Mouse (Mus musculus): Measurements from ENCODE around the gene Hint1. TPM values are rescaled to one million over a fixed set of nuclear protein-coding genes. Genes with fewer than 3 reads are reported as not detected.
"Not testable (repeated sequence)": the region's sequence is repeated elsewhere in the genome, so short reads cannot be mapped to it uniquely, and the experiment has no call there.

Gene Hint1
- polyA plus RNA-seq, 1 experiment from 2014 or later = 685 TPM

GRCm38 (mm10) chr11:54884197-54884828 is 18.1 kb downstream of the Hint1 start:
- Histone ChIP-seq H3K9me3 (ENCODE audit: control insufficient read depth, low read length) (no peaks in the 10 kb centered on the region), H3K36me3 (ENCODE audit: control insufficient read depth, insufficient read depth) (no peaks in the 10 kb centered on the region), H3K9ac (replicated peaks; ENCODE audit: low read depth, low read length) (no peak overlapping the region), H3K4me1 (replicated peaks; ENCODE audit: control insufficient read depth, insufficient read depth, low read length) (no peaks in the 10 kb centered on the region), H3K27ac (ENCODE audit: low read length) (no peak overlapping the region), H3K4me2 (ENCODE audit: low read length) (no peak overlapping the region), H3K27me3 (replicated peaks; ENCODE audit: control insufficient read depth, insufficient read depth, low read length) (no peaks in the 10 kb centered on the region), H3K4me3 (replicated peaks; ENCODE audit: low read length) (no peak overlapping the region)
- ATAC-seq = no peak
- 85% methylated on average over 5 of the region's 5 CpGs for WGBS

GRCm38 (mm10) chr11:54884937-54885336 is 18.8 kb downstream of the Hint1 start:
- Histone ChIP-seq H3K36me3 (ENCODE audit: control insufficient read depth, insufficient read depth) (no peaks in the 10 kb centered on the region), H3K27ac (ENCODE audit: low read length) (no peak overlapping the region), H3K4me2 (ENCODE audit: low read length) (no peak overlapping the region), H3K27me3 (replicated peaks; ENCODE audit: control insufficient read depth, insufficient read depth, low read length) (no peaks in the 10 kb centered on the region), H3K9me3 (ENCODE audit: control insufficient read depth, low read length) (no peaks in the 10 kb centered on the region), H3K9ac (replicated peaks; ENCODE audit: low read depth, low read length) (no peak overlapping the region), H3K4me3 (replicated peaks; ENCODE audit: low read length) (no peak overlapping the region), H3K4me1 (replicated peaks; ENCODE audit: control insufficient read depth, insufficient read depth, low read length) (no peaks in the 10 kb centered on the region)
- ATAC-seq = no peak
- WGBS = 48% methylated on average over 5 of the region's 5 CpGs

GRCm38 (mm10) chr11:54885406-54885805 is 19.2 kb downstream of the Hint1 start:
- H3K36me3 ChIP-seq (ENCODE audit: control insufficient read depth, insufficient read depth) = no peaks in the 10 kb centered on the region
- no peak overlapping the region for H3K27ac ChIP-seq (ENCODE audit: low read length)
- no peak overlapping the region for H3K4me3 ChIP-seq (replicated peaks; ENCODE audit: low read length)
- H3K4me1 ChIP-seq (replicated peaks; ENCODE audit: control insufficient read depth, insufficient read depth, low read length) = no peaks in the 10 kb centered on the region
- ATAC-seq = no peak
- WGBS = 92% methylated on average over 2 of the region's 2 CpGs
- H3K27me3 ChIP-seq (replicated peaks; ENCODE audit: control insufficient read depth, insufficient read depth, low read length) = no peaks in the 10 kb centered on the region
- H3K4me2 ChIP-seq (ENCODE audit: low read length) = no peak overlapping the region
- H3K9ac ChIP-seq (replicated peaks; ENCODE audit: low read depth, low read length) = no peak overlapping the region
- no peaks in the 10 kb centered on the region for H3K9me3 ChIP-seq (ENCODE audit: control insufficient read depth, low read length)

- 81% methylated on average over 6 of the region's 6 CpGs for WGBS
Observed at GRCm38 (mm10) chr11:54887927-54888326, 21.7 kb downstream of the Hint1 start.

GRCm38 (mm10) chr11:54891341-54891740 is 25.2 kb downstream of the Hint1 start:
- no peak overlapping the region for H3K4me2 ChIP-seq (ENCODE audit: low read length)
- no peaks in the 10 kb centered on the region for H3K27me3 ChIP-seq (replicated peaks; ENCODE audit: control insufficient read depth, insufficient read depth, low read length)
- WGBS = 81% methylated on average over 5 of the region's 5 CpGs
- H3K4me3 ChIP-seq (replicated peaks; ENCODE audit: low read length) = no peak overlapping the region
- no peak for ATAC-seq
- H3K9me3 ChIP-seq (ENCODE audit: control insufficient read depth, low read length) = no peaks in the 10 kb centered on the region
- H3K27ac ChIP-seq (ENCODE audit: low read length) = no peak overlapping the region
- H3K4me1 ChIP-seq (replicated peaks; ENCODE audit: control insufficient read depth, insufficient read depth, low read length) = no peaks in the 10 kb centered on the region
- H3K9ac ChIP-seq (replicated peaks; ENCODE audit: low read depth, low read length) = no peak overlapping the region
- no peaks in the 10 kb centered on the region for H3K36me3 ChIP-seq (ENCODE audit: control insufficient read depth, insufficient read depth)

More at GRCm38 (mm10) chr11:54887927-54888326, 21.7 kb downstream of the Hint1 start:
- Histone ChIP-seq H3K4me1 (replicated peaks; ENCODE audit: control insufficient read depth, insufficient read depth, low read length) (no peaks in the 10 kb centered on the region), H3K27ac (ENCODE audit: low read length) (no peak overlapping the region), H3K9me3 (ENCODE audit: control insufficient read depth, low read length) (no peaks in the 10 kb centered on the region), H3K9ac (replicated peaks; ENCODE audit: low read depth, low read length) (no peak overlapping the region), H3K27me3 (replicated peaks; ENCODE audit: control insufficient read depth, insufficient read depth, low read length) (no peaks in the 10 kb centered on the region), H3K4me3 (replicated peaks; ENCODE audit: low read length) (no peak overlapping the region), H3K4me2 (ENCODE audit: low read length) (no peak overlapping the region), H3K36me3 (ENCODE audit: control insufficient read depth, insufficient read depth) (no peaks in the 10 kb centered on the region)
- no peak for ATAC-seq

GRCm38 (mm10) chr11:54892091-54892490 is 25.9 kb downstream of the Hint1 start:
- Histone ChIP-seq H3K36me3 (ENCODE audit: control insufficient read depth, insufficient read depth) (no peaks in the 10 kb centered on the region), H3K4me3 (replicated peaks; ENCODE audit: low read length) (no peak overlapping the region), H3K4me1 (replicated peaks; ENCODE audit: control insufficient read depth, insufficient read depth, low read length) (no peaks in the 10 kb centered on the region), H3K4me2 (ENCODE audit: low read length) (no peak overlapping the region), H3K27ac (ENCODE audit: low read length) (no peak overlapping the region), H3K9me3 (ENCODE audit: control insufficient read depth, low read length) (no peaks in the 10 kb centered on the region), H3K27me3 (replicated peaks; ENCODE audit: control insufficient read depth, insufficient read depth, low read length) (no peaks in the 10 kb centered on the region), H3K9ac (replicated peaks; ENCODE audit: low read depth, low read length) (no peak overlapping the region)
- no peak for ATAC-seq
- WGBS = 68% methylated on average over 7 of the region's 7 CpGs

GRCm38 (mm10) chr11:54894589-54894988 is 28.4 kb downstream of the Hint1 start:
- no peaks in the 10 kb centered on the region for H3K27me3 ChIP-seq (replicated peaks; ENCODE audit: control insufficient read depth, insufficient read depth, low read length)
- no peak overlapping the region for H3K9ac ChIP-seq (replicated peaks; ENCODE audit: low read depth, low read length)
- H3K4me3 ChIP-seq (replicated peaks; ENCODE audit: low read length) = no peak overlapping the region
- H3K36me3 ChIP-seq (ENCODE audit: control insufficient read depth, insufficient read depth) = no peaks in the 10 kb centered on the region
- H3K9me3 ChIP-seq (ENCODE audit: control insufficient read depth, low read length) = no peaks in the 10 kb centered on the region
- H3K4me1 ChIP-seq (replicated peaks; ENCODE audit: control insufficient read depth, insufficient read depth, low read length) = no peaks in the 10 kb centered on the region
- no peak for ATAC-seq
- WGBS = 65% methylated on average over 9 of the region's 9 CpGs
- no peak overlapping the region for H3K4me2 ChIP-seq (ENCODE audit: low read length)
- H3K27ac ChIP-seq (ENCODE audit: low read length) = no peak overlapping the region

- not testable (repeated sequence) for H3K4me1 ChIP-seq (replicated peaks; ENCODE audit: control insufficient read depth, insufficient read depth, low read length); H3K27me3 ChIP-seq (replicated peaks; ENCODE audit: control insufficient read depth, insufficient read depth, low read length); H3K9me3 ChIP-seq (ENCODE audit: control insufficient read depth, low read length); H3K4me2 ChIP-seq (ENCODE audit: low read length); H3K27ac ChIP-seq (ENCODE audit: low read length); H3K4me3 ChIP-seq (replicated peaks; ENCODE audit: low read length); H3K9ac ChIP-seq (replicated peaks; ENCODE audit: low read depth, low read length); H3K36me3 ChIP-seq (ENCODE audit: control insufficient read depth, insufficient read depth); ATAC-seq
- WGBS = 88% methylated on average over 3 of the region's 3 CpGs
Observed at GRCm38 (mm10) chr11:54896646-54897045, 30.5 kb downstream of the Hint1 start.

GRCm38 (mm10) chr11:54897470-54897869 is 31.3 kb downstream of the Hint1 start:
- Histone ChIP-seq H3K4me3 (replicated peaks; ENCODE audit: low read length) (no peak overlapping the region), H3K27ac (ENCODE audit: low read length) (no peak overlapping the region), H3K4me1 (replicated peaks; ENCODE audit: control insufficient read depth, insufficient read depth, low read length) (0 out of 2 replicates have a peak, but pooled peaks cover 3% of the 10 kb centered on the region), H3K27me3 (replicated peaks; ENCODE audit: control insufficient read depth, insufficient read depth, low read length) (no peaks in the 10 kb centered on the region), H3K4me2 (ENCODE audit: low read length) (no peak overlapping the region), H3K36me3 (ENCODE audit: control insufficient read depth, insufficient read depth) (no peaks in the 10 kb centered on the region), H3K9ac (replicated peaks; ENCODE audit: low read depth, low read length) (no peak overlapping the region), H3K9me3 (ENCODE audit: control insufficient read depth, low read length) (no peaks in the 10 kb centered on the region)
- ATAC-seq = no peak
- WGBS = 56% methylated on average over 5 of the region's 5 CpGs

GRCm38 (mm10) chr11:54899657-54900056 is 33.5 kb downstream of the Hint1 start:
- H3K4me3 ChIP-seq (replicated peaks; ENCODE audit: low read length) = no peak overlapping the region
- no peak overlapping the region for H3K4me2 ChIP-seq (ENCODE audit: low read length)
- WGBS = 82% methylated on average over 4 of the region's 4 CpGs
- H3K27ac ChIP-seq (ENCODE audit: low read length) = no peak overlapping the region
- H3K36me3 ChIP-seq (ENCODE audit: control insufficient read depth, insufficient read depth) = no peaks in the 10 kb centered on the region
- no peak overlapping the region for H3K9ac ChIP-seq (replicated peaks; ENCODE audit: low read depth, low read length)
- H3K4me1 ChIP-seq (replicated peaks; ENCODE audit: control insufficient read depth, insufficient read depth, low read length) = 0 out of 2 replicates have a peak, but pooled peaks cover 3% of the 10 kb centered on the region
- ATAC-seq = no peak
- no peaks in the 10 kb centered on the region for H3K9me3 ChIP-seq (ENCODE audit: control insufficient read depth, low read length)
- no peaks in the 10 kb centered on the region for H3K27me3 ChIP-seq (replicated peaks; ENCODE audit: control insufficient read depth, insufficient read depth, low read length)
